Mouse (Mus musculus) liver, postnatal 0 days (tissue): Measurements from ENCODE around the gene Golim4.

Experiments
- CTCF ChIP-seq: sonication (generic); IDR thresholded peaks from 2 replicates; pipeline ENCODE4 v1.5.1; 2016; ENCODE audit warnings: antibody characterized with exemption, low read depth
- EP300 ChIP-seq: IDR thresholded peaks from 2 replicates; pipeline ENCODE4 v1.6.1; 2016; ENCODE audit warnings: antibody characterized with exemption, low read depth, mild to moderate bottlenecking

GRCm38 (mm10) chr3:75860760-75861159 is 96.0 kb downstream of the Golim4 start:
- TF ChIP-seq EP300 (no peak), CTCF (no peak)
